Mouse (Mus musculus) heart, adult 2 months (tissue): ENCODE results near the gene Scaf4. TPM values are rescaled to one million over a fixed set of nuclear protein-coding genes. Genes with fewer than 3 reads are reported as not detected.

ENCODE experiments used
- DNase-seq, 2 experiments: peaks; one replicate each; pipeline ENCODE4 v3.0.0; 2021
- H3K27ac ChIP-seq: fragments of 200-600 bp; 2 replicates; pipeline ENCODE4 v1.8.1; 2022
- H3K27me3 ChIP-seq: fragments of 200-500 bp; 2 replicates; pipeline ENCODE4 v1.6.1; 2012; ENCODE audit warnings: mild to moderate bottlenecking, low read length, inconsistent platforms, mixed read lengths; ENCODE audit not compliant: control insufficient read depth, insufficient read depth
- H3K36me3 ChIP-seq: fragments of 200-500 bp; 2 replicates; pipeline ENCODE4 v1.6.1; 2012; ENCODE audit warnings: low read length, inconsistent platforms; ENCODE audit not compliant: control insufficient read depth, insufficient read depth
- H3K4me1 ChIP-seq: fragments of 200-500 bp; 2 replicates; pipeline ENCODE4 v1.6.1; 2011; ENCODE audit warnings: low read length; ENCODE audit not compliant: control insufficient read depth, insufficient read depth
- H3K4me3 ChIP-seq: fragments of 200-600 bp; 2 replicates; pipeline ENCODE4 v1.8.1; 2022
- H3K79me2 ChIP-seq: fragments of 200-500 bp; replicated peaks from 2 replicates; pipeline ENCODE4 v1.6.1; 2012; ENCODE audit warnings: mild to moderate bottlenecking, inconsistent platforms, low read length, moderate library complexity, mixed read lengths; ENCODE audit not compliant: control insufficient read depth, insufficient read depth
- H3K9ac ChIP-seq: fragments of 200-500 bp; 2 replicates; pipeline ENCODE4 v1.6.1; 2012; ENCODE audit warnings: low read depth, mild to moderate bottlenecking, control low read depth, inconsistent platforms, low read length, mixed read lengths
- CTCF ChIP-seq: fragments of 200-600 bp; IDR thresholded peaks from 2 replicates; pipeline ENCODE4 v1.8.1; 2022; ENCODE audit warnings: antibody characterized with exemption, mild to moderate bottlenecking, moderate library complexity
- EP300 ChIP-seq: fragments of 200-500 bp; IDR thresholded peaks from 2 replicates; pipeline ENCODE4 v1.6.1; 2011; ENCODE audit warnings: low read depth, low read length, control low read depth; ENCODE audit not compliant: insufficient read depth
- POLR2A ChIP-seq: fragments of 200-500 bp; IDR thresholded peaks from 2 replicates; pipeline ENCODE4 v1.6.1; 2011; ENCODE audit warnings: mild to moderate bottlenecking, low read depth, low read length, control low read depth; ENCODE audit not compliant: insufficient read depth
- WGBS: fragments of 180-500 bp; shearing (Covaris S2); methylation state at CpG from one replicate; pipeline ENCODE4 v1.1.7; 2018; 5-methylcytosine and 5-hydroxymethylcytosine counted together
- intact Hi-C: fragments of 180-260 bp; cut with DNase I; formaldehyde crosslinking; loops from one replicate; pipeline ENCODE4 v1.15.1; 2025
- polyA plus RNA-seq: library from polyadenylated mRNA; depleted of rRNA; stranded (reverse); fragments of >200 nt; gene quantifications from 2 replicates; pipeline ENCODE4 v1.2.3, GENCODE M21; 2012
- total RNA-seq, 2 experiments: library from RNA; stranded (reverse); gene quantifications; 2 replicates each; pipeline ENCODE4 v1.2.3; 2021

Scaf4 gene
- total and polyA plus RNA-seq, 3 experiments, result 17.8 to 19.9 (median 18.8) TPM

DNA sequence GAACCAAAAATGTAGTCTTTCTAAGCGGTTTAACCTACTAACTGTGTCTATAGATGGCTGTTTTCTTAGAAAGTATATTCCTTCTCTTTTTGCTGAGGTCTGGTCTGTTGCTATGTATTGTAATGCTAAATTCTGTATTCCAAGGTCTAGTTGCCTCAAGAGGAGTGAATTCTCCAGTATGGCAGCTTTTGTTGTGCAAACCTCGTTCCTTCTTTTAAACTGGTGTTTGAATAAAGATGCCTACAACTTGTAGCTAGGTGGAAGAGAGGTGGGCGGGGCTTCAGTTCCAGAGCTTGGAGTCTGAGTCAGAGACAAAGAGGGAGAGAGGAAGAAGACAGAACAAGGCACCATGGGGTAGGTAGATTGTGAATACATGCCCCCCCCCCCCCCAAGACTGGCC lies 25.5 kb upstream of the Scaf4 start:
- no peak for DNase-seq
- H3K36me3 ChIP-seq, result no peaks in the 10 kb centered on the region
- WGBS, result 78% methylated on average over 3 of the region's 3 CpGs
- H3K4me1 ChIP-seq, result no peaks in the 10 kb centered on the region
- H3K27ac ChIP-seq, result no peak overlapping the region
- TF ChIP-seq CTCF (no peak), EP300 (no peak)
- no peak overlapping the region for H3K9ac ChIP-seq
- no peaks in the 10 kb centered on the region for H3K79me2 ChIP-seq
- H3K27me3 ChIP-seq, result no peaks in the 10 kb centered on the region
- intact Hi-C loops, result no loop called here
- no peak overlapping the region for H3K4me3 ChIP-seq

GRCm38 (mm10) chr16:90303988-90304299 lies 19.6 kb upstream of the Scaf4 start:
- H3K9ac ChIP-seq, result no peak overlapping the region
- H3K27ac ChIP-seq, result no peak overlapping the region
- H3K4me3 ChIP-seq, result no peak overlapping the region
- TF ChIP-seq CTCF (no peak), POLR2A (no peak), EP300 (no peak)
- WGBS, result 53% methylated on average over 2 of the region's 2 CpGs
- peaks cover 2% of the 10 kb centered on the region for H3K4me1 ChIP-seq
- H3K27me3 ChIP-seq, result no peaks in the 10 kb centered on the region
- intact Hi-C loops, result no loop called here
- no peaks in the 10 kb centered on the region for H3K79me2 ChIP-seq
- H3K36me3 ChIP-seq, result no peaks in the 10 kb centered on the region
- no peak for DNase-seq

GRCm38 (mm10) chr16:90303286-90303987 lies 19.1 kb upstream of the Scaf4 start:
- Histone ChIP-seq H3K27me3 (no peaks in the 10 kb centered on the region), H3K36me3 (no peaks in the 10 kb centered on the region), H3K4me1 (peaks cover 2% of the 10 kb centered on the region), H3K4me3 (no peak overlapping the region), H3K9ac (no peak overlapping the region), H3K27ac (no peak overlapping the region), H3K79me2 (no peaks in the 10 kb centered on the region)
- DNase-seq, result no peak
- intact Hi-C loops, result no loop called here
- no peak for TF ChIP-seq POLR2A
- TF ChIP-seq CTCF, result no peak
- no peak for TF ChIP-seq EP300
- WGBS, result 55% methylated on average over 9 of the region's 9 CpGs

DNA sequence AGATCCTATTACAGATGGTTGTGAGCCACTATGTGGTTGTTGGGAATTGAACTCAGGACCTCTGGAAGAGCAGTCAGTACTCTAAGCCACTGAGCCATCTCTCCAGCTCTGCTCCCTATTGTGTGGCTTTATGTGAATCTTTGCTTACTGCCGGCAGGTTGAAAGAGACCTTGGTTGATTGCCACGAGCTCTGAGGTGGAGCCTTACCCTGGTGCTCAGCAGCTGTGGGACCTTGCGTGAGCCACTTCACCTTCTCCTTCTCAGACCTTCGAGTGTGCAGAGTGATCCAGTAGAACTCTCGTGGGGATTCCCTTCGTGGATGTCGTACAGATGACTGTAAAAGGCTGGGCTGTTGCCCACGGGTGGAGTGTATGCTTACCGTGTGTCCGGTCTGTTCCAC lies 17.4 kb upstream of the Scaf4 start:
- no peaks in the 10 kb centered on the region for H3K27me3 ChIP-seq
- no peak overlapping the region for H3K9ac ChIP-seq
- H3K79me2 ChIP-seq, result no peaks in the 10 kb centered on the region
- H3K4me1 ChIP-seq, result peaks cover 2% of the 10 kb centered on the region
- DNase-seq, result no peak
- H3K4me3 ChIP-seq, result no peak overlapping the region
- TF ChIP-seq EP300 (no peak), CTCF (no peak)
- intact Hi-C loops, result no loop called here
- H3K27ac ChIP-seq, result no peak overlapping the region
- H3K36me3 ChIP-seq, result no peaks in the 10 kb centered on the region
- WGBS, result 78% methylated on average over 10 of the region's 10 CpGs

- intact Hi-C loops, result no loop called here
- Histone ChIP-seq H3K27me3 (no peaks in the 10 kb centered on the region), H3K9ac (no peak overlapping the region), H3K4me1 (peaks cover 2% of the 10 kb centered on the region), H3K27ac (no peak overlapping the region), H3K4me3 (no peak overlapping the region), H3K36me3 (no peaks in the 10 kb centered on the region), H3K79me2 (no peaks in the 10 kb centered on the region)
- TF ChIP-seq EP300, result no peak
- no peak for TF ChIP-seq POLR2A
- no peak for TF ChIP-seq CTCF
- 88% methylated on average over 11 of the region's 11 CpGs for WGBS
- DNase-seq, result no peak
These were observed 16.6 kb upstream of the Scaf4 start for GRCm38 (mm10) chr16:90300896-90301295.

DNA sequence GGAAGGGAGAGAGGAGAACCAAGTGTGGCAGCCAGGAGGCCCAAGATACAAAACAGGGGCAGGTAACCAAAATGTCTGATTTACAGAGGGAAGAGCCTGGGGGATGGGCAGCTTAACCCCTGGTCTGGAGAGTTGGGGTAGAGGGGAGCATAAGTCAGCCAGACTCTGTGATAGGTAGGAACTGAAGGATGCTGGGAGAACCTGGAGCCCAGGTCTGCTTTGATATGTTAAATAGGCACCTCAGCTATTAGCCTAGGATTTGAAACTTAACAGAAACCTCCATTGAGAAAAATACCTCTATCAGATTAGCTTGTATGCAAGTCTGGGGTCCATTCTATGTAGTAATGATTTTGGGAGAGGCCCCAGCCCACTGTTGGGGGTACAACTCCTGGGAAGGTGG lies 15.3 kb upstream of the Scaf4 start:
- no peak for TF ChIP-seq EP300
- TF ChIP-seq POLR2A, result no peak
- TF ChIP-seq CTCF, result no peak
- Histone ChIP-seq H3K79me2 (no peaks in the 10 kb centered on the region), H3K27me3 (no peaks in the 10 kb centered on the region), H3K36me3 (no peaks in the 10 kb centered on the region), H3K27ac (no peak overlapping the region), H3K4me3 (no peak overlapping the region), H3K9ac (no peak overlapping the region), H3K4me1 (peaks cover 2% of the 10 kb centered on the region)
- DNase-seq, result no peak
- intact Hi-C loops, result no loop called here
